ENCODE assay signal across 11 mouse cellular contexts in genomic region chr3:102275256-102276022, GRCm38 (mm10).
DNase-seq lines count a peak whose midpoint lies in the region; ATAC-seq and TF ChIP-seq lines count a peak whose summit lies in the region.
"Had no signal": no experiment of that assay in that cellular context is flagged by ENCODE, and none has a peak within 500 bp of the region (broad histone marks: within the 10 kb centered on the region; RNA-seq: fewer than 3 reads in every experiment).

No protein-coding gene starts in this region.

- ATAC-seq in liver, postnatal 0 days = no peak
- no peak for ATAC-seq in liver, embryonic 12.5 days
- no peak for ATAC-seq in heart, embryonic 12.5 days (ENCODE audit: insufficient number of reproducible peaks, low FRiP score)
- peak; percentile 24; the same call in 1 of the 2 replicates for ATAC-seq in stomach, postnatal 0 days (ENCODE audit: low FRiP score, low TSS enrichment)
- ATAC-seq in hindbrain, embryonic 16.5 days = no peak
- ATAC-seq in hindbrain, embryonic 12.5 days (ENCODE audit: low FRiP score) = no peak

- no peak for TF ChIP-seq EP300 in liver, postnatal 0 days (IDR thresholded peaks at IDR 0.05; ENCODE audit: low read depth)
- TF ChIP-seq EP300 in stomach, postnatal 0 days (optimal IDR thresholded peaks at IDR 0.05) = no peak

- TF ChIP-seq POLR2A in cerebellum, adult 2 months (IDR thresholded peaks at IDR 0.05; ENCODE audit: borderline replicate concordance, insufficient read depth, low read length) = no peak

- DNase-seq in liver, postnatal 0 days = no peak
- peak; percentile 53 for DNase-seq in kidney, postnatal 10 days
- peak; percentile 46 for DNase-seq in stomach, postnatal 0 days (ENCODE audit: low spot score)
- DNase-seq in cerebellum, adult 2 months = no peak
- DNase-seq: left cerebral cortex, postnatal 4 days had no signal

- H3K4me1 ChIP-seq in liver, postnatal 0 days (ENCODE audit: insufficient read depth) = no peaks in the 10 kb centered on the region; the same call in 1 of the 2 replicates
- no peaks in the 10 kb centered on the region for H3K4me1 ChIP-seq in liver, embryonic 12.5 days
- H3K4me1 ChIP-seq in heart, embryonic 12.5 days (replicated peaks) = peaks cover 19% of the 10 kb centered on the region
- no peaks in the 10 kb centered on the region for H3K4me1 ChIP-seq in stomach, postnatal 0 days (replicated peaks; ENCODE audit: control insufficient read depth, insufficient read depth)
- H3K4me1 ChIP-seq in hindbrain, embryonic 16.5 days (ENCODE audit: control insufficient read depth, insufficient read depth, low read depth, low read length) = no peaks in the 10 kb centered on the region
- H3K4me1 ChIP-seq in cerebellum, adult 2 months (ENCODE audit: control insufficient read depth, insufficient read depth, low read length) = no peaks in the 10 kb centered on the region
- H3K4me1 ChIP-seq in hindbrain, embryonic 12.5 days = no peaks in the 10 kb centered on the region
- H3K4me1 ChIP-seq: hindbrain, embryonic 10.5 days had no signal

- no peak overlapping the region for H3K27ac ChIP-seq in liver, postnatal 0 days (ENCODE audit: low read depth)
- no peak overlapping the region for H3K27ac ChIP-seq in liver, embryonic 12.5 days
- peak overlapping the region; percentile 5; the same call in 1 of the 2 replicates for H3K27ac ChIP-seq in heart, embryonic 12.5 days (ENCODE audit: poor library complexity, severe bottlenecking)
- peak overlapping the region; percentile 18; the same call in 1 of the 2 replicates for H3K27ac ChIP-seq in stomach, postnatal 0 days (replicated peaks)
- no peak overlapping the region for H3K27ac ChIP-seq in hindbrain, embryonic 16.5 days (ENCODE audit: low read depth, low read length)
- no peak overlapping the region for H3K27ac ChIP-seq in cerebellum, adult 2 months (ENCODE audit: insufficient read depth, low read length)
- no peak overlapping the region for H3K27ac ChIP-seq in hindbrain, embryonic 12.5 days
- H3K27ac ChIP-seq: embryonic facial prominence, embryonic 12.5 days; hindbrain, embryonic 10.5 days had no signal

- H3K4me2 ChIP-seq in liver, postnatal 0 days (ENCODE audit: low read depth, low read length) = no peak overlapping the region
- H3K4me2 ChIP-seq in liver, embryonic 12.5 days = no peak overlapping the region
- no peak overlapping the region for H3K4me2 ChIP-seq in heart, embryonic 12.5 days
- no peak overlapping the region for H3K4me2 ChIP-seq in stomach, postnatal 0 days (replicated peaks; ENCODE audit: low read depth)
- no peak overlapping the region for H3K4me2 ChIP-seq in hindbrain, embryonic 16.5 days (ENCODE audit: low read length)
- no peak overlapping the region for H3K4me2 ChIP-seq in hindbrain, embryonic 12.5 days (replicated peaks)
- H3K4me2 ChIP-seq: embryonic facial prominence, embryonic 12.5 days had no signal

- no peaks in the 10 kb centered on the region for H3K36me3 ChIP-seq in liver, postnatal 0 days (replicated peaks; ENCODE audit: insufficient read depth, low read length)
- no peaks in the 10 kb centered on the region for H3K36me3 ChIP-seq in liver, embryonic 12.5 days
- no peaks in the 10 kb centered on the region for H3K36me3 ChIP-seq in heart, embryonic 12.5 days
- H3K36me3 ChIP-seq in stomach, postnatal 0 days (ENCODE audit: control insufficient read depth, insufficient read depth, low read length) = no peaks in the 10 kb centered on the region
- H3K36me3 ChIP-seq in hindbrain, embryonic 16.5 days (ENCODE audit: control insufficient read depth, insufficient read depth, low read length) = no peaks in the 10 kb centered on the region
- H3K36me3 ChIP-seq in hindbrain, embryonic 12.5 days = no peaks in the 10 kb centered on the region
- H3K36me3 ChIP-seq: embryonic facial prominence, embryonic 12.5 days; hindbrain, embryonic 10.5 days had no signal

- no peaks in the 10 kb centered on the region for H3K9me3 ChIP-seq in liver, postnatal 0 days (ENCODE audit: low read length)
- no peaks in the 10 kb centered on the region for H3K9me3 ChIP-seq in liver, embryonic 12.5 days (replicated peaks)
- no peaks in the 10 kb centered on the region for H3K9me3 ChIP-seq in heart, embryonic 12.5 days (replicated peaks)
- no peaks in the 10 kb centered on the region for H3K9me3 ChIP-seq in stomach, postnatal 0 days (ENCODE audit: control insufficient read depth, low read length)
- H3K9me3 ChIP-seq in hindbrain, embryonic 16.5 days (ENCODE audit: control insufficient read depth, low read length) = no peaks in the 10 kb centered on the region
- H3K9me3 ChIP-seq in hindbrain, embryonic 12.5 days (replicated peaks) = no peaks in the 10 kb centered on the region
- H3K9me3 ChIP-seq: embryonic facial prominence, embryonic 12.5 days; hindbrain, embryonic 10.5 days had no signal

- no peak overlapping the region for H3K9ac ChIP-seq in liver, postnatal 0 days (replicated peaks)
- H3K9ac ChIP-seq in liver, embryonic 12.5 days = no peak overlapping the region
- H3K9ac ChIP-seq in heart, embryonic 12.5 days = no peak overlapping the region
- no peak overlapping the region for H3K9ac ChIP-seq in stomach, postnatal 0 days (ENCODE audit: low read length)
- no peak overlapping the region for H3K9ac ChIP-seq in hindbrain, embryonic 16.5 days (ENCODE audit: low read depth, low read length)
- no peak overlapping the region for H3K9ac ChIP-seq in hindbrain, embryonic 12.5 days
- H3K9ac ChIP-seq: embryonic facial prominence, embryonic 12.5 days had no signal

- 0 out of 2 replicates have a peak, but pooled peaks have one; percentile 13 for TF ChIP-seq CTCF in liver, postnatal 0 days (IDR thresholded peaks at IDR 0.05; ENCODE audit: low read depth)
- TF ChIP-seq CTCF in stomach, postnatal 0 days (IDR thresholded peaks at IDR 0.05; ENCODE audit: low read depth) = peak; percentile 40
- TF ChIP-seq CTCF in cerebellum, adult 2 months (IDR thresholded peaks at IDR 0.05; ENCODE audit: borderline replicate concordance, insufficient read depth, low read depth, low read length) = no peak

- 63% methylated on average over 7 of the region's 7 CpGs for WGBS in liver, postnatal 0 days (ENCODE audit: insufficient replicate concordance)
- 63% methylated on average over 7 of the region's 7 CpGs for whole genome bisulfite sequencing in liver, embryonic 12.5 days (ENCODE audit: insufficient replicate concordance)
- WGBS in heart, embryonic 12.5 days = 51% methylated on average over 7 of the region's 7 CpGs
- WGBS in stomach, postnatal 0 days = 57% methylated on average over 7 of the region's 7 CpGs
- 86% methylated on average over 7 of the region's 7 CpGs for WGBS in hindbrain, embryonic 16.5 days
- WGBS in cerebellum, adult 2 months = 80% methylated on average over 7 of the region's 7 CpGs
- WGBS in hindbrain, embryonic 12.5 days = 81% methylated on average over 7 of the region's 7 CpGs

- no peak overlapping the region for H3K4me3 ChIP-seq in liver, postnatal 0 days (ENCODE audit: low read depth, low read length)
- H3K4me3 ChIP-seq in liver, embryonic 12.5 days = no peak overlapping the region
- no peak overlapping the region for H3K4me3 ChIP-seq in heart, embryonic 12.5 days
- H3K4me3 ChIP-seq in stomach, postnatal 0 days (ENCODE audit: low read depth, low read length) = no peak overlapping the region
- H3K4me3 ChIP-seq in hindbrain, embryonic 16.5 days (ENCODE audit: low read length) = no peak overlapping the region
- H3K4me3 ChIP-seq in cerebellum, adult 2 months (replicated peaks; ENCODE audit: insufficient read depth, low read depth, low read length) = no peak overlapping the region
- H3K4me3 ChIP-seq in hindbrain, embryonic 12.5 days = no peak overlapping the region
- H3K4me3 ChIP-seq: embryonic facial prominence, embryonic 12.5 days; hindbrain, embryonic 10.5 days had no signal

- no peaks in the 10 kb centered on the region for H3K27me3 ChIP-seq in liver, postnatal 0 days (ENCODE audit: insufficient read depth, low read length)
- no peaks in the 10 kb centered on the region for H3K27me3 ChIP-seq in liver, embryonic 12.5 days (replicated peaks)
- no peaks in the 10 kb centered on the region; the same call in 1 of the 2 replicates for H3K27me3 ChIP-seq in heart, embryonic 12.5 days (replicated peaks)
- H3K27me3 ChIP-seq in stomach, postnatal 0 days (ENCODE audit: control insufficient read depth, insufficient read depth, low read length) = no peaks in the 10 kb centered on the region
- no peaks in the 10 kb centered on the region for H3K27me3 ChIP-seq in hindbrain, embryonic 16.5 days (replicated peaks; ENCODE audit: control insufficient read depth, insufficient read depth, low read length)
- no peaks in the 10 kb centered on the region for H3K27me3 ChIP-seq in cerebellum, adult 2 months (ENCODE audit: control insufficient read depth, insufficient read depth, low read length)
- no peaks in the 10 kb centered on the region for H3K27me3 ChIP-seq in hindbrain, embryonic 12.5 days
- H3K27me3 ChIP-seq: embryonic facial prominence, embryonic 12.5 days had no signal

Comparison
In these comparisons a context has a peak if more than half of its experiments do, and no peak if none do; other contexts are left out.
1. DNase-seq: peak in kidney, postnatal 10 days (single experiment) and stomach, postnatal 0 days (single experiment); none in liver, postnatal 0 days (single experiment) and cerebellum, adult 2 months (0 of 2).
2. H3K27ac ChIP-seq: peak in heart, embryonic 12.5 days (single experiment) and stomach, postnatal 0 days (single experiment); none in liver, postnatal 0 days (single experiment), liver, embryonic 12.5 days (single experiment), hindbrain, embryonic 16.5 days (single experiment), cerebellum, adult 2 months (single experiment) and hindbrain, embryonic 12.5 days (single experiment).